Mouse (Mus musculus) forebrain, embryonic 15.5 days (tissue): ENCODE results near the gene Atg2a. TPM values are rescaled to one million over a fixed set of nuclear protein-coding genes. Genes with fewer than 3 reads are reported as not detected.
A peak's percentile ranks its signal among the peaks of the same experiment; 100 is the strongest.

Experiments used
- ATAC-seq: fragments of 200-750 bp; cut with Nextera tagmentation; replicated peaks from 2 replicates; pipeline ENCODE4 v1.8.0; 2017; ENCODE audit warnings: mild to moderate bottlenecking, moderate TSS enrichment, moderate library complexity
- H3K27ac ChIP-seq: fragments of 300-500 bp; sonication (generic); replicated peaks from 2 replicates; pipeline ENCODE4 v1.5.1; 2015; ENCODE audit warnings: mild to moderate bottlenecking, inconsistent platforms
- H3K27me3 ChIP-seq: fragments of 300-500 bp; sonication (generic); 2 replicates; pipeline ENCODE4 v1.6.1; 2015; ENCODE audit warnings: inconsistent platforms
- H3K36me3 ChIP-seq: fragments of 300-500 bp; sonication (generic); 2 replicates; pipeline ENCODE4 v1.6.1; 2015; ENCODE audit warnings: mild to moderate bottlenecking, inconsistent platforms
- H3K4me1 ChIP-seq: fragments of 300-500 bp; sonication (generic); 2 replicates; pipeline ENCODE4 v1.6.1; 2015; ENCODE audit warnings: inconsistent platforms
- H3K4me2 ChIP-seq: fragments of 300-500 bp; sonication (generic); replicated peaks from 2 replicates; pipeline ENCODE4 v1.6.1; 2015; ENCODE audit warnings: mild to moderate bottlenecking, inconsistent platforms
- H3K4me3 ChIP-seq: fragments of 300-500 bp; sonication (generic); 2 replicates; pipeline ENCODE4 v1.5.1; 2015; ENCODE audit warnings: mild to moderate bottlenecking, inconsistent platforms
- H3K9ac ChIP-seq: fragments of 300-500 bp; sonication (generic); replicated peaks from 2 replicates; pipeline ENCODE4 v1.6.1; 2015; ENCODE audit warnings: mild to moderate bottlenecking, inconsistent platforms
- H3K9me3 ChIP-seq: fragments of 300-500 bp; sonication (generic); 2 replicates; pipeline ENCODE4 v1.6.1; 2016; ENCODE audit warnings: inconsistent platforms
- WGBS: fragments of 180-500 bp; shearing (Covaris S2); methylation state at CpG from one replicate; pipeline ENCODE4 v1.1.7; 2015; ENCODE audit warnings: mixed read lengths; 5-methylcytosine and 5-hydroxymethylcytosine counted together
- polyA plus RNA-seq: library from polyadenylated mRNA; unstranded; fragments of >200 nt; fragmentation: Nextera tagmentation; extraction: Ambion mirVana; gene quantifications from 2 replicates; pipeline ENCODE4 v1.2.1, GENCODE M21; 2015

Atg2a gene
- polyA plus RNA-seq, 1 experiment from 2014 or later: 9.7 TPM

GRCm38 (mm10) chr19:6260946-6261345 is 19.5 kb downstream of the Atg2a start:
- H3K27ac ChIP-seq: no peak overlapping the region
- no peaks in the 10 kb centered on the region for H3K4me1 ChIP-seq
- no peak for ATAC-seq
- peaks cover 44% of the 10 kb centered on the region for H3K36me3 ChIP-seq
- 81% methylated on average over 4 of the region's 4 CpGs for WGBS
- no peak overlapping the region for H3K4me3 ChIP-seq
- no peak overlapping the region for H3K4me2 ChIP-seq
- no peak overlapping the region for H3K9ac ChIP-seq
- H3K27me3 ChIP-seq: no peaks in the 10 kb centered on the region
- H3K9me3 ChIP-seq: no peaks in the 10 kb centered on the region

GRCm38 (mm10) chr19:6261379-6261778 is 19.9 kb downstream of the Atg2a start:
- no peak overlapping the region for H3K9ac ChIP-seq
- no peaks in the 10 kb centered on the region for H3K4me1 ChIP-seq
- no peaks in the 10 kb centered on the region for H3K9me3 ChIP-seq
- no peak overlapping the region for H3K4me3 ChIP-seq
- H3K4me2 ChIP-seq: no peak overlapping the region
- no peaks in the 10 kb centered on the region for H3K27me3 ChIP-seq
- peaks cover 44% of the 10 kb centered on the region for H3K36me3 ChIP-seq
- WGBS: 95% methylated on average over 14 of the region's 14 CpGs
- no peak for ATAC-seq
- H3K27ac ChIP-seq: no peak overlapping the region

GRCm38 (mm10) chr19:6262222-6262621 is 20.8 kb downstream of the Atg2a start:
- H3K9me3 ChIP-seq: no peaks in the 10 kb centered on the region
- no peak overlapping the region for H3K27ac ChIP-seq
- no peak overlapping the region for H3K9ac ChIP-seq
- H3K27me3 ChIP-seq: no peaks in the 10 kb centered on the region
- WGBS: 52% methylated on average over 7 of the region's 7 CpGs
- H3K4me3 ChIP-seq: no peak overlapping the region
- peaks cover 36% of the 10 kb centered on the region for H3K36me3 ChIP-seq
- no peaks in the 10 kb centered on the region for H3K4me1 ChIP-seq
- H3K4me2 ChIP-seq: no peak overlapping the region
- ATAC-seq: no peak

- H3K27ac ChIP-seq: no peak overlapping the region
- no peak for ATAC-seq
- H3K4me1 ChIP-seq: no peaks in the 10 kb centered on the region; the same call in 1 of the 2 replicates
- no peak overlapping the region for H3K4me3 ChIP-seq
- 91% methylated on average over 8 of the region's 8 CpGs for WGBS
- H3K4me2 ChIP-seq: no peak overlapping the region
- no peak overlapping the region for H3K9ac ChIP-seq
- H3K27me3 ChIP-seq: no peaks in the 10 kb centered on the region
- peaks cover 29% of the 10 kb centered on the region for H3K36me3 ChIP-seq
- H3K9me3 ChIP-seq: no peaks in the 10 kb centered on the region
Observed at GRCm38 (mm10) chr19:6262839-6263433, 21.5 kb downstream of the Atg2a start.

- no peak overlapping the region for H3K4me3 ChIP-seq
- no peak overlapping the region for H3K27ac ChIP-seq
- peaks cover 19% of the 10 kb centered on the region for H3K36me3 ChIP-seq
- ATAC-seq: no peak
- no peaks in the 10 kb centered on the region; the same call in 1 of the 2 replicates for H3K4me1 ChIP-seq
- no peaks in the 10 kb centered on the region for H3K27me3 ChIP-seq
- no peak overlapping the region for H3K9ac ChIP-seq
- H3K4me2 ChIP-seq: no peak overlapping the region
- no peaks in the 10 kb centered on the region for H3K9me3 ChIP-seq
- 79% methylated on average over 9 of the region's 9 CpGs for WGBS
Observed at GRCm38 (mm10) chr19:6264200-6264599, 22.7 kb downstream of the Atg2a start.

- Histone ChIP-seq H3K9me3 (no peaks in the 10 kb centered on the region), H3K27ac (no peak overlapping the region), H3K9ac (no peak overlapping the region), H3K27me3 (no peaks in the 10 kb centered on the region), H3K4me1 (no peaks in the 10 kb centered on the region; the same call in 1 of the 2 replicates), H3K4me3 (no peak overlapping the region), H3K36me3 (peaks cover 16% of the 10 kb centered on the region), H3K4me2 (no peak overlapping the region)
- WGBS: 91% methylated on average over 8 of the region's 8 CpGs
- no peak for ATAC-seq
Observed at GRCm38 (mm10) chr19:6264945-6265344, 23.5 kb downstream of the Atg2a start.

GRCm38 (mm10) chr19:6265727-6266182 is 24.3 kb downstream of the Atg2a start:
- WGBS: 61% methylated on average over 6 of the region's 6 CpGs

GRCm38 (mm10) chr19:6267306-6268169 is 26.1 kb downstream of the Atg2a start:
- 57% methylated on average over 11 of the region's 11 CpGs for WGBS
- no peak overlapping the region for H3K4me3 ChIP-seq
- H3K4me1 ChIP-seq: no peaks in the 10 kb centered on the region; the same call in 1 of the 2 replicates
- no peak overlapping the region for H3K9ac ChIP-seq
- H3K27me3 ChIP-seq: no peaks in the 10 kb centered on the region
- peak; percentile 12; the same call in 1 of the 2 replicates for ATAC-seq
- no peaks in the 10 kb centered on the region for H3K9me3 ChIP-seq
- H3K4me2 ChIP-seq: no peak overlapping the region
- H3K36me3 ChIP-seq: 0 out of 2 replicates have a peak, but pooled peaks cover 1% of the 10 kb centered on the region
- no peak overlapping the region for H3K27ac ChIP-seq

More at GRCm38 (mm10) chr19:6265727-6266182, 24.3 kb downstream of the Atg2a start:
- Histone ChIP-seq H3K4me3 (no peak overlapping the region), H3K4me2 (no peak overlapping the region), H3K36me3 (peaks cover 8% of the 10 kb centered on the region), H3K9me3 (no peaks in the 10 kb centered on the region), H3K27me3 (no peaks in the 10 kb centered on the region), H3K4me1 (no peaks in the 10 kb centered on the region; the same call in 1 of the 2 replicates), H3K27ac (no peak overlapping the region), H3K9ac (no peak overlapping the region)
- no peak for ATAC-seq

- peak; percentile 59 for ATAC-seq
Observed at GRCm38 (mm10) chr19:6268170-6268528, 26.7 kb downstream of the Atg2a start.

GRCm38 (mm10) chr19:6268670-6269132 is 27.2 kb downstream of the Atg2a start:
- Histone ChIP-seq H3K9me3 (no peaks in the 10 kb centered on the region), H3K4me2 (no peak overlapping the region), H3K4me1 (no peaks in the 10 kb centered on the region; the same call in 1 of the 2 replicates), H3K27ac (no peak overlapping the region), H3K27me3 (no peaks in the 10 kb centered on the region), H3K4me3 (no peak overlapping the region), H3K36me3 (no peaks in the 10 kb centered on the region), H3K9ac (no peak overlapping the region)
- WGBS: 85% methylated on average over 7 of the region's 7 CpGs
- no peak for ATAC-seq

More at GRCm38 (mm10) chr19:6268170-6268528, 26.7 kb downstream of the Atg2a start:
- Histone ChIP-seq H3K4me1 (no peaks in the 10 kb centered on the region; the same call in 1 of the 2 replicates), H3K9ac (no peak overlapping the region), H3K4me3 (no peak overlapping the region), H3K36me3 (no peaks in the 10 kb centered on the region), H3K27ac (no peak overlapping the region), H3K9me3 (no peaks in the 10 kb centered on the region), H3K4me2 (no peak overlapping the region), H3K27me3 (no peaks in the 10 kb centered on the region)
- 17% methylated on average over 8 of the region's 8 CpGs for WGBS

GRCm38 (mm10) chr19:6269798-6270475 is 28.5 kb downstream of the Atg2a start:
- no peak overlapping the region for H3K9ac ChIP-seq
- no peaks in the 10 kb centered on the region for H3K27me3 ChIP-seq
- no peaks in the 10 kb centered on the region; the same call in 1 of the 2 replicates for H3K4me1 ChIP-seq
- H3K27ac ChIP-seq: no peak overlapping the region
- H3K36me3 ChIP-seq: no peaks in the 10 kb centered on the region
- H3K9me3 ChIP-seq: no peaks in the 10 kb centered on the region
- no peak overlapping the region for H3K4me2 ChIP-seq
- no peak overlapping the region for H3K4me3 ChIP-seq
- WGBS: 83% methylated on average over 8 of the region's 8 CpGs
- ATAC-seq: no peak

GRCm38 (mm10) chr19:6270661-6271060 is 29.2 kb downstream of the Atg2a start:
- 58% methylated on average over 9 of the region's 9 CpGs for WGBS
- Histone ChIP-seq H3K9me3 (no peaks in the 10 kb centered on the region), H3K9ac (no peak overlapping the region), H3K27ac (no peak overlapping the region), H3K4me3 (no peak overlapping the region), H3K36me3 (no peaks in the 10 kb centered on the region), H3K4me2 (no peak overlapping the region), H3K4me1 (peaks cover 2% of the 10 kb centered on the region), H3K27me3 (no peaks in the 10 kb centered on the region)
- no peak for ATAC-seq
